Mouse (Mus musculus) small intestine, adult 2 months (tissue): ENCODE results near the gene Nlgn2.

ENCODE experiments used
- CTCF ChIP-seq: fragments of 200-500 bp; IDR thresholded peaks from 2 replicates; pipeline ENCODE4 v1.5.1; 2012; ENCODE audit warnings: low read depth, mild to moderate bottlenecking, control low read depth, inconsistent platforms, low read length, moderate library complexity, mixed read lengths; ENCODE audit not compliant: insufficient replicate concordance, insufficient read length; ENCODE audit errors: extremely low read depth
- POLR2A ChIP-seq: fragments of 200-500 bp; IDR thresholded peaks from 2 replicates; pipeline ENCODE4 v1.6.1; 2012; ENCODE audit warnings: low read depth, mild to moderate bottlenecking, control low read depth, inconsistent platforms, low read length, moderate library complexity

GRCm38 (mm10) chr11:69867335-69867734, 29.8 kb upstream of the Nlgn2 start:
- TF ChIP-seq POLR2A (no peak), CTCF (no peak)
